ENCODE assay signal across 18 mouse cellular contexts in genomic region chr15:60630756-60631402, GRCm38 (mm10).
A peak's percentile ranks its signal among the peaks of the same experiment; 100 is the strongest.
DNase-seq lines count a peak whose midpoint lies in the region; ATAC-seq and TF ChIP-seq lines count a peak whose summit lies in the region.
"Had no signal": no experiment of that assay in that cellular context is flagged by ENCODE, and none has a peak within 500 bp of the region (broad histone marks: within the 10 kb centered on the region; RNA-seq: fewer than 3 reads in every experiment).

No protein-coding gene starts in this region.

- no peak for TF ChIP-seq CTCF in Patski (IDR thresholded peaks at IDR 0.05)
- no peak for TF ChIP-seq CTCF in embryonic fibroblast, embryonic 13.5 days (IDR thresholded peaks at IDR 0.05; ENCODE audit: borderline replicate concordance, insufficient read depth, low read length)

- no peaks in the 10 kb centered on the region for H3K27me3 ChIP-seq in hindbrain, embryonic 16.5 days (replicated peaks; ENCODE audit: control insufficient read depth, insufficient read depth, low read length)
- H3K27me3 ChIP-seq in hindbrain, embryonic 13.5 days: no peaks in the 10 kb centered on the region
- H3K27me3 ChIP-seq in Patski: peaks cover 3% of the 10 kb centered on the region
- H3K27me3 ChIP-seq: heart, embryonic 13.5 days; neural tube, embryonic 15.5 days had no signal

- POLR2A ChIA-PET in Patski (lab: Charles Lee): no interaction called here

- H3K9ac ChIP-seq in hindbrain, embryonic 16.5 days (ENCODE audit: low read depth, low read length): no peak overlapping the region
- H3K9ac ChIP-seq in hindbrain, embryonic 13.5 days: no peak overlapping the region
- H3K9ac ChIP-seq: heart, embryonic 13.5 days; lung, embryonic 14.5 days; neural tube, embryonic 15.5 days had no signal

- DNase-seq in Patski (ENCODE audit: low read depth, low spot score): no peak
- DNase-seq in left cerebral cortex, postnatal 36 days (ENCODE audit: low spot score in 2 of 2): peak; percentile 15 to 22
- DNase-seq in thymus, postnatal 36 days: no peak
- DNase-seq in kidney, adult 18-20 months: no peak
- DNase-seq: cerebellum, adult 18-20 months; embryo, embryonic 11 days; kidney, adult 2 months; kidney, postnatal 4 days; liver; lung, embryonic 14.5 days; thymus, postnatal 14 days had no signal

- H3K36me3 ChIP-seq in hindbrain, embryonic 16.5 days (ENCODE audit: control insufficient read depth, insufficient read depth, low read length): no peaks in the 10 kb centered on the region
- H3K36me3 ChIP-seq in hindbrain, embryonic 13.5 days: no peaks in the 10 kb centered on the region
- H3K36me3 ChIP-seq: heart, embryonic 13.5 days; neural tube, embryonic 15.5 days had no signal

- no peak overlapping the region for H3K27ac ChIP-seq in hindbrain, embryonic 16.5 days (ENCODE audit: low read depth, low read length)
- H3K27ac ChIP-seq in hindbrain, embryonic 13.5 days: no peak overlapping the region
- peak overlapping the region; percentile 94 for H3K27ac ChIP-seq in embryonic fibroblast, embryonic 13.5 days (ENCODE audit: insufficient read depth, low read length)
- H3K27ac ChIP-seq: heart, embryonic 13.5 days; neural tube, embryonic 15.5 days had no signal

- ATAC-seq in hindbrain, embryonic 16.5 days: peak; percentile 28; the same call in 1 of the 2 replicates
- ATAC-seq in hindbrain, embryonic 13.5 days (ENCODE audit: low FRiP score): no peak
- ATAC-seq in Patski: peak; percentile 26
- ATAC-seq in megakaryocyte progenitor cell, adult 5-6 weeks (replicated peaks; ENCODE audit: poor library complexity): no peak
- ATAC-seq: activated CD4-positive, CD25-positive, alpha-beta regulatory T cell, adult 4 months had no signal

- TF ChIP-seq POLR2A in embryonic fibroblast, embryonic 13.5 days (IDR thresholded peaks at IDR 0.05; ENCODE audit: low read depth, low read length): no peak

- H3K4me2 ChIP-seq in hindbrain, embryonic 16.5 days (ENCODE audit: low read length): no peak overlapping the region
- H3K4me2 ChIP-seq in hindbrain, embryonic 13.5 days: no peak overlapping the region
- H3K4me2 ChIP-seq: heart, embryonic 13.5 days; lung, embryonic 14.5 days; neural tube, embryonic 15.5 days had no signal

- in situ Hi-C loops in Patski (cut with MboI; ENCODE audit: low pct_unique_long_range_greater_than_20kb): no loop called here

- CTCF ChIA-PET in Patski (lab: Charles Lee): interaction anchor here (1.0 kb wide), 1 partner anchor 10 kb away, joined by 3 read pairs; no protein-coding TSS in a partner anchor

- intact Hi-C loops in left cerebral cortex, postnatal 36 days (cut with DNase I): no loop called here

- WGBS in hindbrain, embryonic 16.5 days: 66% methylated on average over 7 of the region's 7 CpGs
- WGBS in hindbrain, embryonic 13.5 days: 84% methylated on average over 7 of the region's 7 CpGs

- H3K4me3 ChIP-seq in hindbrain, embryonic 16.5 days (ENCODE audit: low read length): no peak overlapping the region
- no peak overlapping the region for H3K4me3 ChIP-seq in hindbrain, embryonic 13.5 days
- H3K4me3 ChIP-seq in embryonic fibroblast, embryonic 13.5 days (ENCODE audit: insufficient read depth, low read length): no peak overlapping the region
- H3K4me3 ChIP-seq: heart, embryonic 13.5 days; neural tube, embryonic 15.5 days had no signal

- no peaks in the 10 kb centered on the region; the same call in 1 of the 2 replicates for H3K4me1 ChIP-seq in hindbrain, embryonic 16.5 days (ENCODE audit: control insufficient read depth, insufficient read depth, low read depth, low read length)
- peaks cover 10% of the 10 kb centered on the region for H3K4me1 ChIP-seq in hindbrain, embryonic 13.5 days (replicated peaks)
- peaks cover 8% of the 10 kb centered on the region; the same call in 1 of the 2 replicates for H3K4me1 ChIP-seq in embryonic fibroblast, embryonic 13.5 days (ENCODE audit: control insufficient read depth, insufficient read depth, low read length)
- H3K4me1 ChIP-seq: heart, embryonic 13.5 days had no signal

- H3K9me3 ChIP-seq in hindbrain, embryonic 16.5 days (ENCODE audit: control insufficient read depth, low read length): no peaks in the 10 kb centered on the region
- no peaks in the 10 kb centered on the region for H3K9me3 ChIP-seq in hindbrain, embryonic 13.5 days
- H3K9me3 ChIP-seq: heart, embryonic 13.5 days; neural tube, embryonic 15.5 days had no signal

Comparison
In these comparisons a context has a peak if more than half of its experiments do, and no peak if none do; other contexts are left out.
1. ATAC-seq: peak in hindbrain, embryonic 16.5 days (single experiment) and Patski (single experiment); none in hindbrain, embryonic 13.5 days (single experiment) and megakaryocyte progenitor cell, adult 5-6 weeks (single experiment).
2. DNase-seq: peak in left cerebral cortex, postnatal 36 days (2 of 2); none in Patski (single experiment), thymus, postnatal 36 days (0 of 2) and kidney, adult 18-20 months (single experiment).